Comparison of ENCODE assay signal across 15 mouse cellular contexts in the genomic region with DNA sequence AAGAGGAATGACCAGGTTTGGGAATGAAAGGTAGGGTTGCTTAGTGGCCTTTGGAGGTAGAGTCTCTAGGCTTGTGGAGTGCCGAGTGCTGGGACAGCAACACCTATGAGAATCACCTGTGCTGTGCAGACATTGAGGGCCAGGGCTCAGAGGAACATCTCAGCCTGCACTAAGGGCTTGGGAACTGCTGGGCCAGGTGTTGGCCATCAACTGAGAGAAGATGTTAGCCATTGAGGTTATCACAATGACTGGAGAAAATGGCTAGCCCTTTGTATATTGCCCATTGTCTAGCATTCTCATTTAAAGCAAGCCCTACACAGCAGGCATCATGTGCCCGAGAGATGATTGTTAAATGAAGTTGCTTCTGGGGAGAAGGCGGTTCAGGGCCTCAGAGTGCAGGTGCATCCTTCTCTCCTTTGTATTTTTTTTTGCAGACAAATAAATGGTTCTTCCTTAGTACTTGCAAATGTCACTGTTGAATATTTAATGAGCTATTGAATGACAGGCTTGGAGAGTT. TPM values are rescaled to one million over a fixed set of nuclear protein-coding genes. Genes with fewer than 3 reads are reported as not detected.
DNase-seq lines count a peak whose midpoint lies in the region; ATAC-seq lines count a peak whose summit lies in the region.
"Had no signal": no experiment of that assay in that cellular context is flagged by ENCODE, and none has a peak within 500 bp of the region (broad histone marks: within the 10 kb centered on the region; RNA-seq: fewer than 3 reads in every experiment).

No protein-coding gene starts in this region.

- no peak overlapping the region for H3K4me3 ChIP-seq in heart, embryonic 15.5 days
- no peak overlapping the region for H3K4me3 ChIP-seq in heart, embryonic 11.5 days (ENCODE audit: low read depth, low read length)
- H3K4me3 ChIP-seq in hindbrain, embryonic 12.5 days, result no peak overlapping the region
- H3K4me3 ChIP-seq: heart, adult 2 months; myocyte had no signal

- H3K4me1 ChIP-seq in heart, embryonic 15.5 days (replicated peaks), result peaks cover 48% of the 10 kb centered on the region
- H3K4me1 ChIP-seq in heart, embryonic 11.5 days (ENCODE audit: control insufficient read depth, insufficient read depth, low read length), result peaks cover 35% of the 10 kb centered on the region
- H3K4me1 ChIP-seq in hindbrain, embryonic 12.5 days, result peaks cover 27% of the 10 kb centered on the region

- H3K27ac ChIP-seq in heart, embryonic 15.5 days, result peak overlapping the region; percentile 44; the same call in 1 of the 2 replicates
- no peak overlapping the region for H3K27ac ChIP-seq in heart, embryonic 11.5 days (ENCODE audit: low read depth, low read length)
- peak overlapping the region; percentile 69 for H3K27ac ChIP-seq in hindbrain, embryonic 12.5 days
- H3K27ac ChIP-seq: heart, adult 2 months; kidney, postnatal 0 days; macrophage had no signal

- H3K27me3 ChIP-seq in heart, embryonic 15.5 days, result no peaks in the 10 kb centered on the region
- no peaks in the 10 kb centered on the region for H3K27me3 ChIP-seq in heart, embryonic 11.5 days (ENCODE audit: control insufficient read depth, insufficient read depth, low read length)
- no peaks in the 10 kb centered on the region for H3K27me3 ChIP-seq in hindbrain, embryonic 12.5 days

- H3K9me3 ChIP-seq in heart, embryonic 15.5 days (replicated peaks), result no peaks in the 10 kb centered on the region
- no peaks in the 10 kb centered on the region for H3K9me3 ChIP-seq in heart, embryonic 11.5 days (replicated peaks; ENCODE audit: control insufficient read depth, low read length)
- no peaks in the 10 kb centered on the region for H3K9me3 ChIP-seq in hindbrain, embryonic 12.5 days (replicated peaks)

- no peaks in the 10 kb centered on the region for H3K36me3 ChIP-seq in heart, embryonic 15.5 days
- no peaks in the 10 kb centered on the region; the same call in 1 of the 2 replicates for H3K36me3 ChIP-seq in heart, embryonic 11.5 days (ENCODE audit: control insufficient read depth, insufficient read depth, low read length)
- H3K36me3 ChIP-seq in hindbrain, embryonic 12.5 days, result no peaks in the 10 kb centered on the region

- DNase-seq in thymus, postnatal 14 days, result peak; percentile 44
- DNase-seq in thymus, postnatal 36 days, result no peak
- DNase-seq in adrenal gland, postnatal 25 days, result no peak
- DNase-seq in spleen, postnatal 14 days (ENCODE audit: low spot score in 2 of 2), result no peak
- DNase-seq: adrenal gland, postnatal 10 days; heart, adult 2 months; left cerebral cortex, postnatal 4 days had no signal

- 82% methylated on average over 3 of the region's 3 CpGs for WGBS in heart, embryonic 15.5 days
- WGBS in heart, embryonic 11.5 days (ENCODE audit: insufficient replicate concordance), result 89% methylated on average over 3 of the region's 3 CpGs
- 49% methylated on average over 3 of the region's 3 CpGs for WGBS in hindbrain, embryonic 12.5 days

- no peak overlapping the region; the same call in 1 of the 2 replicates for H3K9ac ChIP-seq in heart, embryonic 15.5 days
- H3K9ac ChIP-seq in heart, embryonic 11.5 days (ENCODE audit: low read depth, low read length), result no peak overlapping the region
- no peak overlapping the region for H3K9ac ChIP-seq in hindbrain, embryonic 12.5 days

- no peak overlapping the region for H3K4me2 ChIP-seq in heart, embryonic 15.5 days
- H3K4me2 ChIP-seq in heart, embryonic 11.5 days, result no peak overlapping the region
- no peak overlapping the region for H3K4me2 ChIP-seq in hindbrain, embryonic 12.5 days (replicated peaks)

- ATAC-seq in heart, embryonic 15.5 days (replicated peaks; ENCODE audit: insufficient number of reproducible peaks, insufficient read depth, low FRiP score, low read depth), result no peak
- no peak for ATAC-seq in heart, embryonic 11.5 days (replicated peaks; ENCODE audit: insufficient number of reproducible peaks, low FRiP score, low TSS enrichment)
- ATAC-seq in hindbrain, embryonic 12.5 days (ENCODE audit: low FRiP score), result no peak
- ATAC-seq: CD4-positive, CD25-positive, alpha-beta regulatory T cell, adult 4 months; inflammation-experienced regulatory T-cells, adult 6 months had no signal

RNA-seq across cellular contexts. Expression of gene Pptc7, which starts 10.1 kb away (rescaled TPM):
- polyA plus RNA-seq in heart, embryonic 15.5 days (2015; fragmentation: Nextera tagmentation; extraction: Ambion mirVana), result 11.9 and 12.2 TPM in 2 replicates
- polyA plus RNA-seq in heart, embryonic 11.5 days (2014; fragmentation: Nextera tagmentation; extraction: Ambion mirVana), result 10.2 and 12.3 TPM in 2 replicates
- polyA plus RNA-seq in hindbrain, embryonic 12.5 days (2016; fragmentation: Nextera tagmentation; extraction: Ambion mirVana), result 10.8 and 11.1 TPM in 2 replicates
- total RNA-seq in adrenal gland, postnatal 25 days (2021), result 48.2 and 52.6 TPM in 2 replicates

RNA-seq across cellular contexts. Expression of gene Tctn1, which starts 30.0 kb away (rescaled TPM):
- 2.5 and 3.3 TPM in 2 replicates for polyA plus RNA-seq in heart, embryonic 15.5 days (2015; fragmentation: Nextera tagmentation; extraction: Ambion mirVana)
- polyA plus RNA-seq in heart, embryonic 11.5 days (2014; fragmentation: Nextera tagmentation; extraction: Ambion mirVana), result 1.7 and 2.2 TPM in 2 replicates
- polyA plus RNA-seq in hindbrain, embryonic 12.5 days (2016; fragmentation: Nextera tagmentation; extraction: Ambion mirVana), result 7.5 and 7.7 TPM in 2 replicates
- 16.5 and 19.0 TPM in 2 replicates for total RNA-seq in adrenal gland, postnatal 25 days (2021)

RNA-seq across cellular contexts. Expression of gene Rad9b, which starts 59.8 kb away (rescaled TPM):
- polyA plus RNA-seq in heart, embryonic 15.5 days (2015; fragmentation: Nextera tagmentation; extraction: Ambion mirVana), result 7.2 and 8.0 TPM in 2 replicates
- polyA plus RNA-seq in heart, embryonic 11.5 days (2014; fragmentation: Nextera tagmentation; extraction: Ambion mirVana), result 4.5 and 5.0 TPM in 2 replicates
- polyA plus RNA-seq in hindbrain, embryonic 12.5 days (2016; fragmentation: Nextera tagmentation; extraction: Ambion mirVana), result 13.3 and 15.6 TPM in 2 replicates
- total RNA-seq in adrenal gland, postnatal 25 days (2021), result 3.9 and 5.1 TPM in 2 replicates

RNA-seq across cellular contexts. Expression of gene Vps29, which starts 59.9 kb away (rescaled TPM):
- polyA plus RNA-seq in heart, embryonic 15.5 days (2015; fragmentation: Nextera tagmentation; extraction: Ambion mirVana), result 177 and 206 TPM in 2 replicates
- polyA plus RNA-seq in heart, embryonic 11.5 days (2014; fragmentation: Nextera tagmentation; extraction: Ambion mirVana), result 241 and 245 TPM in 2 replicates
- 207 and 212 TPM in 2 replicates for polyA plus RNA-seq in hindbrain, embryonic 12.5 days (2016; fragmentation: Nextera tagmentation; extraction: Ambion mirVana)
- total RNA-seq in adrenal gland, postnatal 25 days (2021), result 123 and 135 TPM in 2 replicates
